Mouse (Mus musculus): ENCODE results near the gene Tulp4. TPM values are rescaled to one million over a fixed set of nuclear protein-coding genes. Genes with fewer than 3 reads are reported as not detected.
A peak's percentile ranks its signal among the peaks of the same experiment; 100 is the strongest.

Gene Tulp4
- total RNA-seq (2014; rRNA removed): 25.4 and 26.6 TPM in 2 replicates
- polyA plus RNA-seq (2012; rRNA removed): 17.0 and 19.9 TPM in 2 replicates

DNA sequence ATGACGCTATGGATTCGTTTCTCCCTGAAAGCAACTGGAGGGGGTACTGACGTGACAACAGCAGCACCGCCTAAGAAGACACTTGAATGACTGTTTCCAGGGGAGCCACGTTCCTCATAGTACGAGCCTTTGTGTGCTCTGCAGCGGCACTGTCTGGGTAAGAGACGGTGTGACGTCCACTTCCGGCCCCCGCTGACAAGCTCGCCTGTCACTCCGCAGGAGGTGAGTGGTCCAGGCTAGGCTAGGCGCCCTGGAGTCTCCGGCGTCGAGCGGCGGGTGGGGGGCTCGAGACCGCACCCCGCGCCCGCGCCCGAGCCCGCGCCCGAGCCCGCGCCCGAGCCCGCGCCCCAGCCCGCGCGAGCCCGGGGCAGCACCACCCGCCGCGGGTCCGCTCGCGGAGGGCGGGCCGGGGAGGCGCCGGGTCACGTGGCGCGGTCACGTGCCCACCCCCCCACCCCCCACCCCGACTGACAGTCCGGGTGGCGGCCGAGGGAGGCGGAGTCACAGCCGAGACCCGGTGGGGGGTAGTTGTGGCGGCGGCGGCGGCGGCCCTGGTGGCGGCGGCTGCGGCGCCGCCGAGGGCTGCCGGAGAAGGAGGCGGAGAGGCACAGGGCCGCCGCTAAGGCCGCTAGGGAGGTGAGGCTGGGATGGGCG is at the start of gene Tulp4:
Gene Tulp4 (plus strand): TSS at position 77 of the 654 bp plus-strand sequence.
- no peaks in the 10 kb centered on the region for H3K27me3 ChIP-seq (ENCODE audit: control insufficient read depth, insufficient read depth, low read length)
- H3K79me2 ChIP-seq (ENCODE audit: control insufficient read depth, insufficient read depth, low read length): peaks cover 21% of the 10 kb centered on the region; the same call in 1 of the 2 replicates
- 3% methylated on average over 47 of the region's 76 CpGs for WGBS
- H3K4me3 ChIP-seq (ENCODE audit: insufficient read depth, low read depth, low read length): peak within 1 kb of the TSS; percentile 89
- no peaks in the 10 kb centered on the region for H3K36me3 ChIP-seq (ENCODE audit: control insufficient read depth, insufficient read depth, low read length)
- peak; percentile 68 for DNase-seq (ENCODE audit: extremely low read depth, low read depth, low spot score)
- H3K9ac ChIP-seq (ENCODE audit: low read depth, low read length): peak within 1 kb of the TSS; percentile 93
- H3K4me1 ChIP-seq (ENCODE audit: control insufficient read depth, insufficient read depth, low read length): peaks cover 9% of the 10 kb centered on the region
- TF ChIP-seq POLR2A (IDR thresholded peaks at IDR 0.05; ENCODE audit: extremely low read depth, insufficient read depth, low read length): 0 out of 2 replicates have a peak, but pooled peaks have one; percentile 19
- TF ChIP-seq CTCF (IDR thresholded peaks at IDR 0.05; ENCODE audit: low read depth, low read length): no peak
- H3K27ac ChIP-seq (replicated peaks; ENCODE audit: insufficient read depth, low read depth, low read length): peak within 1 kb of the TSS; percentile 68

- H3K79me2 ChIP-seq (ENCODE audit: control insufficient read depth, insufficient read depth, low read length): no peaks in the 10 kb centered on the region
- no peaks in the 10 kb centered on the region for H3K4me1 ChIP-seq (ENCODE audit: control insufficient read depth, insufficient read depth, low read length)
- 89% methylated on average over 8 of the region's 8 CpGs for WGBS
- TF ChIP-seq CTCF (IDR thresholded peaks at IDR 0.05; ENCODE audit: low read depth, low read length) (no peak), POLR2A (IDR thresholded peaks at IDR 0.05; ENCODE audit: extremely low read depth, insufficient read depth, low read length) (no peak)
- no peak overlapping the region for H3K27ac ChIP-seq (replicated peaks; ENCODE audit: insufficient read depth, low read depth, low read length)
- no peaks in the 10 kb centered on the region for H3K27me3 ChIP-seq (ENCODE audit: control insufficient read depth, insufficient read depth, low read length)
- no peak overlapping the region for H3K4me3 ChIP-seq (ENCODE audit: insufficient read depth, low read depth, low read length)
- no peak overlapping the region for H3K9ac ChIP-seq (ENCODE audit: low read depth, low read length)
- DNase-seq (ENCODE audit: extremely low read depth, low read depth, low spot score): no peak
- H3K36me3 ChIP-seq (ENCODE audit: control insufficient read depth, insufficient read depth, low read length): peaks cover 10% of the 10 kb centered on the region; the same call in 1 of the 2 replicates
Measured at GRCm38 (mm10) chr17:6062793-6063192, 43.4 kb upstream of the Tulp4 start.

- no peak for DNase-seq (ENCODE audit: extremely low read depth, low read depth, low spot score)
- Histone ChIP-seq H3K79me2 (ENCODE audit: control insufficient read depth, insufficient read depth, low read length) (no peaks in the 10 kb centered on the region), H3K4me1 (ENCODE audit: control insufficient read depth, insufficient read depth, low read length) (no peaks in the 10 kb centered on the region), H3K27me3 (ENCODE audit: control insufficient read depth, insufficient read depth, low read length) (no peaks in the 10 kb centered on the region), H3K27ac (replicated peaks; ENCODE audit: insufficient read depth, low read depth, low read length) (no peak overlapping the region), H3K4me3 (ENCODE audit: insufficient read depth, low read depth, low read length) (no peak overlapping the region), H3K9ac (ENCODE audit: low read depth, low read length) (no peak overlapping the region), H3K36me3 (ENCODE audit: control insufficient read depth, insufficient read depth, low read length) (peaks cover 13% of the 10 kb centered on the region; the same call in 1 of the 2 replicates)
- TF ChIP-seq CTCF (IDR thresholded peaks at IDR 0.05; ENCODE audit: low read depth, low read length) (no peak), POLR2A (IDR thresholded peaks at IDR 0.05; ENCODE audit: extremely low read depth, insufficient read depth, low read length) (no peak)
- 93% methylated on average over 5 of the region's 5 CpGs for WGBS
Measured at GRCm38 (mm10) chr17:6063532-6063931, 42.7 kb upstream of the Tulp4 start.

DNA sequence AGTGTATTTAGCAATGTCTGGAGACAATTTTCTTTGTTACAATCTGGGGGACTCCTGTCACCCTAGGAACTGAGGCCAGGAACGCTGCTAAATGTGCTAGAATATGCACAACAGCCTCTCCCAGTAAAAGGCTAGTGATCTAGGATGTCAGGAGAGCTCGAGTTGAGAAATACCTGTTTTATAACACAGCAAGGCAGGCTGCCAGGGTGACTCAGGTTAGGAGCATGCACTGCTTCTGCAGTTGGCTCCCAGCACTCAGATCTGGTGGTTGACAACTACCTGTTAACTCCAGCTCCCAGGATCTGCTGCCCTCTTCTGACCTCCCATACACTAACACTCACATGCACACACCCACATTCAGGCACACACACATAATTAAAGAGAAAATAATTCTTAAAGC is 40.2 kb upstream of the Tulp4 start:
- no peaks in the 10 kb centered on the region for H3K79me2 ChIP-seq (ENCODE audit: control insufficient read depth, insufficient read depth, low read length)
- peak; percentile 68 for DNase-seq (ENCODE audit: extremely low read depth, low read depth, low spot score)
- H3K4me1 ChIP-seq (ENCODE audit: control insufficient read depth, insufficient read depth, low read length): no peaks in the 10 kb centered on the region
- H3K27me3 ChIP-seq (ENCODE audit: control insufficient read depth, insufficient read depth, low read length): no peaks in the 10 kb centered on the region
- H3K27ac ChIP-seq (replicated peaks; ENCODE audit: insufficient read depth, low read depth, low read length): no peak overlapping the region
- H3K4me3 ChIP-seq (ENCODE audit: insufficient read depth, low read depth, low read length): no peak overlapping the region
- H3K36me3 ChIP-seq (ENCODE audit: control insufficient read depth, insufficient read depth, low read length): peaks cover 22% of the 10 kb centered on the region
- TF ChIP-seq POLR2A (IDR thresholded peaks at IDR 0.05; ENCODE audit: extremely low read depth, insufficient read depth, low read length): no peak
- TF ChIP-seq CTCF (IDR thresholded peaks at IDR 0.05; ENCODE audit: low read depth, low read length): no peak
- H3K9ac ChIP-seq (ENCODE audit: low read depth, low read length): no peak overlapping the region
- WGBS: 42% methylated on average over 2 of the region's 2 CpGs

DNA sequence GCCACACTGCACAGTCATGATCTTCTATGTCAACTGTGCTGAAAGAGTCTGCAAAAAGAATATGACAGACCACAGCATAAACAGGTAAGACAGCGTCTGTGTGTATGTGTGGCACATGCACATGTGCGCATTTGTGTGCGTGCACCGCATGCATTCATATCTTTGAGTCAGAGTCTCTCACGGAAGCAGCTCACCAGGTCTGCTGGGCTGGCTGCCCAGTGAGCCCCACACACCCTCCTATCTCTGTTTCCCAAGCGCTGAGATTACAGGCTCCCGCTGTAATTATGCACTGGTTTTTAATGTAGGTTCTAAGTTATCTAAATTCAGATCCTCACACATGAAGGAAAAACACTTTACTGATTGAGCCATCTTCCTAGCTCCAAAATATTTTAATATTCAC is 38.6 kb upstream of the Tulp4 start:
- 96% methylated on average over 7 of the region's 7 CpGs for WGBS
- no peaks in the 10 kb centered on the region for H3K79me2 ChIP-seq (ENCODE audit: control insufficient read depth, insufficient read depth, low read length)
- DNase-seq (ENCODE audit: extremely low read depth, low read depth, low spot score): no peak
- H3K4me3 ChIP-seq (ENCODE audit: insufficient read depth, low read depth, low read length): no peak overlapping the region
- H3K27me3 ChIP-seq (ENCODE audit: control insufficient read depth, insufficient read depth, low read length): no peaks in the 10 kb centered on the region
- H3K36me3 ChIP-seq (ENCODE audit: control insufficient read depth, insufficient read depth, low read length): peaks cover 29% of the 10 kb centered on the region
- no peak overlapping the region for H3K9ac ChIP-seq (ENCODE audit: low read depth, low read length)
- H3K27ac ChIP-seq (replicated peaks; ENCODE audit: insufficient read depth, low read depth, low read length): no peak overlapping the region
- no peaks in the 10 kb centered on the region for H3K4me1 ChIP-seq (ENCODE audit: control insufficient read depth, insufficient read depth, low read length)
- TF ChIP-seq POLR2A (IDR thresholded peaks at IDR 0.05; ENCODE audit: extremely low read depth, insufficient read depth, low read length): no peak
- TF ChIP-seq CTCF (IDR thresholded peaks at IDR 0.05; ENCODE audit: low read depth, low read length): no peak

- no peaks in the 10 kb centered on the region for H3K27me3 ChIP-seq (ENCODE audit: control insufficient read depth, insufficient read depth, low read length)
- no peak for DNase-seq (ENCODE audit: extremely low read depth, low read depth, low spot score)
- H3K27ac ChIP-seq (replicated peaks; ENCODE audit: insufficient read depth, low read depth, low read length): no peak overlapping the region
- H3K9ac ChIP-seq (ENCODE audit: low read depth, low read length): no peak overlapping the region
- WGBS: 92% methylated on average over 6 of the region's 6 CpGs
- H3K4me1 ChIP-seq (ENCODE audit: control insufficient read depth, insufficient read depth, low read length): no peaks in the 10 kb centered on the region
- no peak for TF ChIP-seq POLR2A (IDR thresholded peaks at IDR 0.05; ENCODE audit: extremely low read depth, insufficient read depth, low read length)
- TF ChIP-seq CTCF (IDR thresholded peaks at IDR 0.05; ENCODE audit: low read depth, low read length): no peak
- no peak overlapping the region for H3K4me3 ChIP-seq (ENCODE audit: insufficient read depth, low read depth, low read length)
- no peaks in the 10 kb centered on the region for H3K79me2 ChIP-seq (ENCODE audit: control insufficient read depth, insufficient read depth, low read length)
- H3K36me3 ChIP-seq (ENCODE audit: control insufficient read depth, insufficient read depth, low read length): peaks cover 22% of the 10 kb centered on the region
Measured at GRCm38 (mm10) chr17:6069866-6070265, 36.4 kb upstream of the Tulp4 start.

Data from liver, adult 2 months (tissue).